Mouse (Mus musculus): ENCODE results near the gene Timm10b.

- no peak for TF ChIP-seq CTCF (IDR thresholded peaks at IDR 0.05; ENCODE audit: low read depth, low read length)
- no peak for TF ChIP-seq GATA1 (IDR thresholded peaks at IDR 0.05; ENCODE audit: borderline replicate concordance, low read length)
- no peak for TF ChIP-seq TAL1 (conservative IDR thresholded peaks at IDR 0.05; ENCODE audit: low read depth, low read length)
These were observed 20.2 kb upstream of the Timm10b start for GRCm38 (mm10) chr7:105619701-105620100.

All from G1E (cell line).